Mouse (Mus musculus): ENCODE measurements at regions not wholly inside any gene's neighbourhood (a gene's known extent, or its start where the extent isn't known, plus 50 kb on each side); places are given as distances from the start of the nearest gene placed in this dataset.

GRCm38 (mm10) chr1:61352921-61353320, 285.7 kb upstream of the Pard3b start:
- no peaks in the 10 kb centered on the region for H3K36me3 ChIP-seq (ENCODE audit: control insufficient read depth, insufficient read depth, low read length)
- no peaks in the 10 kb centered on the region for H3K79me2 ChIP-seq (ENCODE audit: control insufficient read depth, insufficient read depth, low read length)
- no peak overlapping the region for H3K9ac ChIP-seq (ENCODE audit: low read depth, low read length)
- no peaks in the 10 kb centered on the region for H3K4me1 ChIP-seq (ENCODE audit: control insufficient read depth, insufficient read depth, low read length)
- TF ChIP-seq POLR2A (IDR thresholded peaks at IDR 0.05; ENCODE audit: extremely low read depth, insufficient read depth, low read length) = no peak
- no peak for TF ChIP-seq CTCF (IDR thresholded peaks at IDR 0.05; ENCODE audit: low read depth, low read length)
- 69% methylated on average over 1 of the region's 1 CpGs for WGBS
- H3K4me3 ChIP-seq (ENCODE audit: insufficient read depth, low read depth, low read length) = no peak overlapping the region
- no peak for DNase-seq (ENCODE audit: extremely low read depth, low read depth, low spot score)
- no peaks in the 10 kb centered on the region for H3K27me3 ChIP-seq (ENCODE audit: control insufficient read depth, insufficient read depth, low read length)
- no peak overlapping the region for H3K27ac ChIP-seq (replicated peaks; ENCODE audit: insufficient read depth, low read depth, low read length)

GRCm38 (mm10) chr1:61353481-61353880, 285.1 kb upstream of the Pard3b start:
- TF ChIP-seq POLR2A (IDR thresholded peaks at IDR 0.05; ENCODE audit: extremely low read depth, insufficient read depth, low read length) (no peak), CTCF (IDR thresholded peaks at IDR 0.05; ENCODE audit: low read depth, low read length) (no peak)
- Histone ChIP-seq H3K79me2 (ENCODE audit: control insufficient read depth, insufficient read depth, low read length) (no peaks in the 10 kb centered on the region), H3K27ac (replicated peaks; ENCODE audit: insufficient read depth, low read depth, low read length) (no peak overlapping the region), H3K4me3 (ENCODE audit: insufficient read depth, low read depth, low read length) (no peak overlapping the region), H3K4me1 (ENCODE audit: control insufficient read depth, insufficient read depth, low read length) (no peaks in the 10 kb centered on the region), H3K27me3 (ENCODE audit: control insufficient read depth, insufficient read depth, low read length) (no peaks in the 10 kb centered on the region), H3K36me3 (ENCODE audit: control insufficient read depth, insufficient read depth, low read length) (no peaks in the 10 kb centered on the region), H3K9ac (ENCODE audit: low read depth, low read length) (no peak overlapping the region)
- DNase-seq (ENCODE audit: extremely low read depth, low read depth, low spot score) = no peak
- WGBS = 72% methylated on average over 3 of the region's 3 CpGs

DNA sequence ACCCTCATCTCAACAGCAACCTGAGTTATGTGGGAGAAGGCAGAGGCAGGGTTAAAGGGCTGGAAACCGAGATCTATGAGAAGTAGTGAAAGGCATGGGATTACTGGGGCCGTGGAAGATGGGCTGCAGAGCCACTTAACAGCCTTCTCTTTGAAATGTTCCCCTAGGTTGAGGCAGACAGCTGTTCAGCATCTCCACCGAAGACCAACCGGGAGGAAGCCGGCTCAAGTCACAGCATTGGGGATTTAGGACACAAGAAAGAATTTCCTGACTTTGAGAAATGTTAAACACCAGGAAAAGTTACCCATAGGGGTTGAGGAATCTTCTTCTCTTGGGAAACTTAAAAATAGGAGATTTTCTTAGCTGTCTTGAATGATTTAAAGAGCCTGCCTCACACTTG, 283.4 kb upstream of the Pard3b start:
- no peak overlapping the region for H3K9ac ChIP-seq (ENCODE audit: low read depth, low read length)

GRCm38 (mm10) chr1:61359011-61359930, 279.4 kb upstream of the Pard3b start:
- Histone ChIP-seq H3K27ac (replicated peaks; ENCODE audit: insufficient read depth, low read depth, low read length) (no peak overlapping the region), H3K79me2 (ENCODE audit: control insufficient read depth, insufficient read depth, low read length) (no peaks in the 10 kb centered on the region), H3K27me3 (ENCODE audit: control insufficient read depth, insufficient read depth, low read length) (no peaks in the 10 kb centered on the region), H3K9ac (ENCODE audit: low read depth, low read length) (no peak overlapping the region), H3K36me3 (ENCODE audit: control insufficient read depth, insufficient read depth, low read length) (no peaks in the 10 kb centered on the region), H3K4me1 (ENCODE audit: control insufficient read depth, insufficient read depth, low read length) (no peaks in the 10 kb centered on the region), H3K4me3 (ENCODE audit: insufficient read depth, low read depth, low read length) (no peak overlapping the region)
- 83% methylated on average over 19 of the region's 19 CpGs for WGBS
- DNase-seq (ENCODE audit: extremely low read depth, low read depth, low spot score) = no peak
- TF ChIP-seq CTCF (IDR thresholded peaks at IDR 0.05; ENCODE audit: low read depth, low read length) (no peak), POLR2A (IDR thresholded peaks at IDR 0.05; ENCODE audit: extremely low read depth, insufficient read depth, low read length) (no peak)

More for the DNA sequence above, 283.4 kb upstream of the Pard3b start:
- no peaks in the 10 kb centered on the region for H3K4me1 ChIP-seq (ENCODE audit: control insufficient read depth, insufficient read depth, low read length)
- no peak overlapping the region for H3K4me3 ChIP-seq (ENCODE audit: insufficient read depth, low read depth, low read length)
- H3K79me2 ChIP-seq (ENCODE audit: control insufficient read depth, insufficient read depth, low read length) = no peaks in the 10 kb centered on the region
- no peak overlapping the region for H3K27ac ChIP-seq (replicated peaks; ENCODE audit: insufficient read depth, low read depth, low read length)
- no peaks in the 10 kb centered on the region for H3K36me3 ChIP-seq (ENCODE audit: control insufficient read depth, insufficient read depth, low read length)
- WGBS = 79% methylated on average over 5 of the region's 5 CpGs
- H3K27me3 ChIP-seq (ENCODE audit: control insufficient read depth, insufficient read depth, low read length) = no peaks in the 10 kb centered on the region
- TF ChIP-seq CTCF (IDR thresholded peaks at IDR 0.05; ENCODE audit: low read depth, low read length) (no peak), POLR2A (IDR thresholded peaks at IDR 0.05; ENCODE audit: extremely low read depth, insufficient read depth, low read length) (no peak)
- no peak for DNase-seq (ENCODE audit: extremely low read depth, low read depth, low spot score)

- DNase-seq (ENCODE audit: extremely low read depth, low read depth, low spot score) = no peak
- H3K9ac ChIP-seq (ENCODE audit: low read depth, low read length) = no peak overlapping the region
- no peaks in the 10 kb centered on the region for H3K79me2 ChIP-seq (ENCODE audit: control insufficient read depth, insufficient read depth, low read length)
- TF ChIP-seq CTCF (IDR thresholded peaks at IDR 0.05; ENCODE audit: low read depth, low read length) (no peak), POLR2A (IDR thresholded peaks at IDR 0.05; ENCODE audit: extremely low read depth, insufficient read depth, low read length) (no peak)
- H3K27ac ChIP-seq (replicated peaks; ENCODE audit: insufficient read depth, low read depth, low read length) = no peak overlapping the region
- H3K4me3 ChIP-seq (ENCODE audit: insufficient read depth, low read depth, low read length) = no peak overlapping the region
- H3K27me3 ChIP-seq (ENCODE audit: control insufficient read depth, insufficient read depth, low read length) = no peaks in the 10 kb centered on the region
- peaks cover 5% of the 10 kb centered on the region for H3K4me1 ChIP-seq (ENCODE audit: control insufficient read depth, insufficient read depth, low read length)
- WGBS = 61% methylated on average over 4 of the region's 4 CpGs
- no peaks in the 10 kb centered on the region for H3K36me3 ChIP-seq (ENCODE audit: control insufficient read depth, insufficient read depth, low read length)
Measured at GRCm38 (mm10) chr1:61372581-61372980, 266.0 kb upstream of the Pard3b start.

Measured in liver, adult 2 months (tissue).